In the genomic region with DNA sequence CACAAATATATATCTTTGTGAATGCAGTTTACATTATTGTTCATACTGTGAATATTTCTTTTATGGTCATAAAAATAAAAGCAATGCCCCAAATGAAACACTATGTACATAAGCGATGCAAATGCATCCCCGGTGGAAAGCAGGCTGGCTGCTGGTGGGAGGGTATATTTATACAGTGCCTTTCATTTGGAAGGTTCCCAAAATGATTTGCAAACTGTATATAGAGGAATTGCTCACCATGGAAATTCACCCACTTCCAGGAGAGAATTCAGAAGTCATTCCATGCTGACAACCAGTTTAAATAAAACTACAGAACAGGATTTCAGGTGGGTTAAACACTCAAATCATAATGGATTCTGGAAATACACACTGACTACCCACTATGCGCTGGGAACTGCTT, we compare ENCODE assay signal across 26 mouse cellular contexts. TPM values are rescaled to one million over a fixed set of nuclear protein-coding genes. Genes with fewer than 3 reads are reported as not detected.
"Had no signal": no experiment of that assay in that cellular context is flagged by ENCODE, and none has a peak within 500 bp of the region (broad histone marks: within the 10 kb centered on the region; RNA-seq: fewer than 3 reads in every experiment).

No protein-coding gene starts in this region.

- H3K27me3 ChIP-seq: heart, embryonic 12.5 days; hindbrain, embryonic 12.5 days; liver, embryonic 13.5 days; liver, embryonic 15.5 days had no signal

- DNase-seq: gastrocnemius, adult 2 months; gastrocnemius, postnatal 10 days; gastrocnemius, postnatal 25 days; heart, adult 18-20 months; heart, postnatal 10 days; heart, postnatal 4 days; kidney, adult 11 months; kidney, adult 2 months; kidney, postnatal 10 days; kidney, postnatal 25 days; kidney, postnatal 4 days; liver; liver, embryonic 13.5 days had no signal

- ATAC-seq: hindbrain, postnatal 0 days; intestine, embryonic 16.5 days had no signal

- H3K4me2 ChIP-seq: heart, embryonic 12.5 days; hindbrain, embryonic 12.5 days; hindbrain, embryonic 14.5 days; limb, embryonic 12.5 days; liver, embryonic 11.5 days; liver, embryonic 13.5 days; liver, embryonic 15.5 days had no signal

- H3K36me3 ChIP-seq: heart, embryonic 10.5 days; heart, embryonic 12.5 days; hindbrain, embryonic 10.5 days; hindbrain, embryonic 12.5 days; limb, embryonic 10.5 days; limb, embryonic 12.5 days; liver, embryonic 13.5 days; liver, embryonic 15.5 days had no signal

- H3K4me3 ChIP-seq: gastrocnemius, adult 2 months; heart, embryonic 10.5 days; heart, embryonic 12.5 days; hindbrain, embryonic 10.5 days; hindbrain, embryonic 12.5 days; layer of hippocampus, adult 2 months; limb, embryonic 10.5 days; limb, embryonic 12.5 days; liver, embryonic 13.5 days; liver, embryonic 15.5 days had no signal

- H3K4me1 ChIP-seq: heart, embryonic 10.5 days; heart, embryonic 12.5 days; hindbrain, embryonic 10.5 days; hindbrain, embryonic 12.5 days; limb, embryonic 10.5 days; limb, embryonic 12.5 days; liver, embryonic 13.5 days; liver, embryonic 15.5 days had no signal

- H3K27ac ChIP-seq: gastrocnemius, adult 2 months; heart, embryonic 10.5 days; hindbrain, embryonic 10.5 days; hindbrain, embryonic 12.5 days; hindbrain, embryonic 14.5 days; hindbrain, postnatal 0 days; layer of hippocampus, adult 2 months; limb, embryonic 10.5 days; limb, embryonic 12.5 days; liver, embryonic 13.5 days; liver, embryonic 15.5 days had no signal

- H3K9ac ChIP-seq: heart, embryonic 12.5 days; hindbrain, embryonic 12.5 days; hindbrain, embryonic 14.5 days; limb, embryonic 12.5 days; liver, embryonic 13.5 days; liver, embryonic 15.5 days had no signal

- H3K9me3 ChIP-seq: heart, embryonic 10.5 days; heart, embryonic 12.5 days; hindbrain, embryonic 10.5 days; hindbrain, embryonic 12.5 days; limb, embryonic 10.5 days; limb, embryonic 12.5 days; liver, embryonic 13.5 days; liver, embryonic 15.5 days had no signal

RNA-seq across cellular contexts. Expression of a gene that starts 4.6 kb away (rescaled TPM):
- total RNA-seq: gastrocnemius, adult 2 months; granulocyte monocyte progenitor cell, adult 5-6 weeks; heart, adult 18-20 months had no signal
- polyA plus RNA-seq: kidney, adult 2 months; liver, embryonic 13.5 days; liver, embryonic 15.5 days had no signal
